Mouse (Mus musculus) forebrain, embryonic 11.5 days (tissue): Measurements from ENCODE around the gene Tnks2. TPM values are rescaled to one million over a fixed set of nuclear protein-coding genes. Genes with fewer than 3 reads are reported as not detected.
A peak's percentile ranks its signal among the peaks of the same experiment; 100 is the strongest.

Experiments
- ATAC-seq: fragments of 200-750 bp; cut with Nextera tagmentation; replicated peaks from 2 replicates; pipeline ENCODE4 v1.8.0; 2017; ENCODE audit warnings: moderate TSS enrichment; ENCODE audit not compliant: low FRiP score
- DNase-seq: peaks from one replicate; pipeline ENCODE4 v3.0.0-alpha.2; 2017; ENCODE audit warnings: low spot score
- H3K27ac ChIP-seq: fragments of 300-500 bp; sonication (generic); 2 replicates; pipeline ENCODE4 v1.5.1; 2014; ENCODE audit warnings: low read depth, low read length
- H3K27me3 ChIP-seq: fragments of 300-500 bp; sonication (generic); 2 replicates; pipeline ENCODE4 v1.6.1; 2014; ENCODE audit warnings: mild to moderate bottlenecking, low read length, mixed read lengths; ENCODE audit not compliant: control insufficient read depth, insufficient read depth
- H3K36me3 ChIP-seq: fragments of 300-500 bp; sonication (generic); 2 replicates; pipeline ENCODE4 v1.6.1; 2014; ENCODE audit warnings: mild to moderate bottlenecking, low read length, moderate library complexity, mixed read lengths; ENCODE audit not compliant: control insufficient read depth, insufficient read depth
- H3K4me1 ChIP-seq: fragments of 300-500 bp; sonication (generic); replicated peaks from 2 replicates; pipeline ENCODE4 v1.6.1; 2014; ENCODE audit warnings: low read length, mixed read lengths; ENCODE audit not compliant: control insufficient read depth, insufficient read depth
- H3K4me2 ChIP-seq: fragments of 300-500 bp; sonication (generic); 2 replicates; pipeline ENCODE4 v1.6.1; 2014; ENCODE audit warnings: low read depth, mild to moderate bottlenecking, low read length, moderate library complexity, mixed read lengths; ENCODE audit not compliant: severe bottlenecking
- H3K4me3 ChIP-seq: fragments of 300-500 bp; sonication (generic); 2 replicates; pipeline ENCODE4 v1.5.1; 2014; ENCODE audit warnings: low read depth, low read length
- H3K9ac ChIP-seq: fragments of 300-500 bp; sonication (generic); 2 replicates; pipeline ENCODE4 v1.6.1; 2014; ENCODE audit warnings: low read length
- H3K9me3 ChIP-seq: fragments of 300-500 bp; sonication (generic); 2 replicates; pipeline ENCODE4 v1.6.1; 2016; ENCODE audit warnings: low read length, mixed read lengths; ENCODE audit not compliant: control insufficient read depth
- WGBS: fragments of 180-500 bp; shearing (Covaris S2); extraction: QIAGEN DNeasy Blood & Tissue Kit; methylation state at CpG from one replicate; pipeline ENCODE4 v1.1.7; 2014; 5-methylcytosine and 5-hydroxymethylcytosine counted together
- polyA plus RNA-seq: library from polyadenylated mRNA; unstranded; fragments of >200 nt; fragmentation: Nextera tagmentation; extraction: Ambion mirVana; gene quantifications from 2 replicates; pipeline ENCODE4 v1.2.1, GENCODE M21; 2014

Gene Tnks2
- polyA plus RNA-seq, 1 experiment from 2014 or later, result 68.3 TPM

DNA sequence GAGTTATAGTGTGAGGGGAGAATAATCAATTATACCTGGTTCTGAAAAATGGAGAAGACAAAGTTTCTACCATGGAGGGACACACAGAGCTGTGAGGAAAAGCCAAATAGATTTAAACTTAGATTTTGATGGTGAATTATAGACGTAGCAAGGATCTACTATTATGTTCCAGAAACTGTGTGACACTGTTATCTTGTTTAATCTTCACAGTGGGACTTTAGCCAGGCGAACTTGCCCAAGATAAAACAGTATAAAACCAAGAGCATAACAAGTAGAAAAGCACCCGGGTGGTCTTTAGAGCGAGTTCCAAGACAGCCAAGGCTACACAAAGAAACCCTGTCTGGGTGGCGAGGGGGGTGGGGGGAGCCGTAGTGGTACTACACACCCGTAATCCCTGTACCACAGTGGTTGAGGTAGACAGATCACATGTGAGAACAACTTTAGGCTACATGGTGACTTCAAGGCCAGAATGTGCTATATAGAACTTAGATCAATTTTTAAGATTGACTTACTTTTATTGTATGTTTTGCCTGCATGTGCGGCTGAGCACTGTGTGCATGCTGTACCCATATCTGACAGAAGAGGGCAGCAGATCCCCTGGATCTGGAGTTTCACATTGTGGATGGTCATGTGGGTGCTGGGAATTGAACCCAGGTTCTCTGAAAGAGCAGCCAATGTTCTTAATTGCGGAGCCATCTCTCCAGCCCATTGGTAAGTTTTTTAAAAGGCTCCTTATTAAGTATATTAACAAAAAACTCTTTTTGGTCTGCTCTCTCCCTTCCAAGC is 32.0 kb upstream of the Tnks2 start:
- DNase-seq (no peak), ATAC-seq (no peak)
- Histone ChIP-seq H3K27ac (no peak overlapping the region), H3K4me1 (no peaks in the 10 kb centered on the region), H3K4me3 (no peak overlapping the region), H3K9me3 (no peaks in the 10 kb centered on the region; the same call in 1 of the 2 replicates), H3K36me3 (no peaks in the 10 kb centered on the region), H3K9ac (no peak overlapping the region), H3K4me2 (no peak overlapping the region), H3K27me3 (no peaks in the 10 kb centered on the region)
- WGBS, result 73% methylated on average over 9 of the region's 9 CpGs

DNA sequence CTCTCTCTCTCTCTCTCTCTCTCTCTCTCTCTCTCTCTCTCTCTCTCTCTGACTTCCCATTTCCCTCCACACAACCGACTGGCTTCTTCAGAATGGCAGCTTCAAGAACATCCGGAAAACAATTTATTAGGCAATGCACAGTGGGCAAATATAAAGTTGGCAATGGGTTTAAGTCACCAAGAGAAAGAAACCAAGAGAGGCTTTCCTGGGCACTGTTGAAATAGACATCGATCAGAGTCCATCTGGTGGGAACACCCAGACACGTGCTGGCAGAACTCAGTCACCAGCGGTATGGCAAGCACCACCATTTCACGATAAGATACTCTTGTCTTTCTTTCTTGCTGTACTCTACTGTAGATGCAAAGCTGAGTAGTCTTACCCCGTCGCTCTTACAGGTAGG is 30.6 kb upstream of the Tnks2 start:
- WGBS, result 97% methylated on average over 8 of the region's 8 CpGs
- H3K36me3 ChIP-seq, result no peaks in the 10 kb centered on the region
- H3K4me2 ChIP-seq, result no peak overlapping the region
- no peaks in the 10 kb centered on the region for H3K4me1 ChIP-seq
- DNase-seq (no peak), ATAC-seq (no peak)
- H3K27ac ChIP-seq, result no peak overlapping the region
- no peak overlapping the region for H3K9ac ChIP-seq
- H3K9me3 ChIP-seq, result no peaks in the 10 kb centered on the region; the same call in 1 of the 2 replicates
- H3K4me3 ChIP-seq, result no peak overlapping the region
- H3K27me3 ChIP-seq, result no peaks in the 10 kb centered on the region

DNA sequence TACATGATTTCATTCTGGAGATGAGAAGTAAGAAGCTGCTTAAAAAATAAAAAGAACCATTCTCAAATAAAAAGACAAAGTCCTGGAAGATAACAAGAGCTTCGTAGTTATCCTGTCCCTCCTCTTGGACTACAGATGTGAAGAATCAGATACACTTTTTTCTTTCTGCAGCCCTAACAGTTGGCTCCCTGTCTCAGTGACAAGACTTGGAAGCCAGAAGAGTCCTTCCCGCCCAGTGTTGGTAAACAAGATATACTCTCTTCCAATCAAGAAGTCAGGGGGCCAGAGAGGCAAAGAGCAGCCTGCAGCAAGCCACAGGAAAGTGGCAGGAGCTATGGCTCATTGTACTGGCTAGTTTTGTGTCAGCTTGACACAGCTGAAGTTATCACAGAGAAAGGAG is 27.2 kb upstream of the Tnks2 start:
- Histone ChIP-seq H3K9ac (no peak overlapping the region), H3K27ac (no peak overlapping the region), H3K4me2 (no peak overlapping the region), H3K4me1 (no peaks in the 10 kb centered on the region), H3K4me3 (no peak overlapping the region), H3K27me3 (no peaks in the 10 kb centered on the region), H3K9me3 (no peaks in the 10 kb centered on the region; the same call in 1 of the 2 replicates), H3K36me3 (no peaks in the 10 kb centered on the region)
- 81% methylated on average over 2 of the region's 2 CpGs for WGBS
- DNase-seq (no peak), ATAC-seq (no peak)

DNA sequence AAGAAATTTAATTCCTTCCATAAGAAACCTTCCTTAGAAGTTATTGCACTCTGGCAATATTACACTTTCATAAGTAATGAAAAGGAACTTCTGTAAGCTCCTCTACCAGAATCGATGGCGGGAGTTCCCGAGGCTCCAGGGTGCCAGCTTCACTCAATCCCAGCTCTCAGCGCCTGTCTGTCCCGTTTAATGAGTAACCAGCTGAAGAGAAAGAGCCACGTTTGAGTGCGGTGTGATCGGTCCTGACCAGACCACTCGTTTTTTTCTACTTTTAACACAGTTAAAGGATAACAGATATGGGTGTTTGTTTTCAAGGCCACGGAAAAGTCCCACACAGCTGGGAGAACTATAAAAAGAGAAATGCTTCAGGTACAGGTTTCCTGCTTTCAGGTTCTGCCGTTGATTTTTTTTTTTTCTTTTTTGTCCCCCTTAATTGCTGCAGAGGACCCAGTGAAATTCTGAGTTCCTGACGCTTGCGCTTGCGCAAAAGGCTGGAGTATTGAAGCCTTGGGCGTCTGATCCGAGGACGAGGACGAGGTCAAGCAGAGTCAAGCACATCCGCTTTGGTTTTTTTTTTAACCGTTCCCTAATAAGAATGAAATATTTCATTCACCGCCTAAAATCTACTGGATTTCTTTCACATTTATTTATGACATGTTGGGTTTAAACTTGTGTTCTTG is 25.5 kb upstream of the Tnks2 start:
- H3K36me3 ChIP-seq, result no peaks in the 10 kb centered on the region
- no peak overlapping the region for H3K9ac ChIP-seq
- H3K9me3 ChIP-seq, result no peaks in the 10 kb centered on the region
- H3K27ac ChIP-seq, result no peak overlapping the region
- ATAC-seq, result no peak
- 69% methylated on average over 21 of the region's 21 CpGs for WGBS
- DNase-seq, result no peak
- no peaks in the 10 kb centered on the region for H3K27me3 ChIP-seq
- no peak overlapping the region for H3K4me2 ChIP-seq
- no peak overlapping the region for H3K4me3 ChIP-seq
- H3K4me1 ChIP-seq, result no peaks in the 10 kb centered on the region

DNA sequence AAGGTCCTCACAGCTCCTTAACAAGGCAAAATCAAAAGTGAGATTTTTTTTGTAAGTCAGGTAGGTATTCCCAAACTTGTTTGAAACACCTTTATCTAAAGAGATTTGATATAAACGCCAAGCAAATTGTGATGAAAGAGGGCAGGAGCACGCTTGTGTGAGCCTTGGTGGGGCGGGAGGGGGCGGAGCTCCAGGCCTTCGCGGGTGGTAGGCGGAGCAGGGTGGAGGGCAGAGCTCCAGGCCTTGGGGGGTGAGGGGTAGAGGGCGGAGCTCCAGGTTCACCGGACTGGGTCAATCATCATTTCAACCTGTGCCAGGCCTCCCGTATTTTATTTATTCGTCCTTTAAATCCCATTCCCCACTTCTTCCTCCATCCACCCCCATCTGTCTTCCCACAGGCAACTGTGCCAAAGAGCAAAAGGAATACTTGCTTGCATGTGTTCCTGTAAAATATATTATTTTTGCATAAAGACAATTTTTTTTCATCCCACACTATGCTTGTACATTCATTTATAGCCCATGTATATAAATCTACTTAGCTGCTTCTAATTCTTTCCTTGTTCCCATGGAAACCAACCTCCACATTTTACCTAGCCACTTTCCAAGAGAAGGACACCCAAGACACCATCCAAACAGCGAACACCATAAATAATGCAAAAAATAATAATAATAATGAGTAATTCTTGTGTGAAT is 24.4 kb upstream of the Tnks2 start:
- Histone ChIP-seq H3K9me3 (no peaks in the 10 kb centered on the region), H3K27ac (no peak overlapping the region), H3K4me3 (no peak overlapping the region), H3K27me3 (no peaks in the 10 kb centered on the region), H3K4me1 (no peaks in the 10 kb centered on the region), H3K4me2 (no peak overlapping the region), H3K36me3 (no peaks in the 10 kb centered on the region), H3K9ac (no peak overlapping the region)
- DNase-seq (no peak), ATAC-seq (no peak)
- WGBS, result 32% methylated on average over 12 of the region's 12 CpGs

DNA sequence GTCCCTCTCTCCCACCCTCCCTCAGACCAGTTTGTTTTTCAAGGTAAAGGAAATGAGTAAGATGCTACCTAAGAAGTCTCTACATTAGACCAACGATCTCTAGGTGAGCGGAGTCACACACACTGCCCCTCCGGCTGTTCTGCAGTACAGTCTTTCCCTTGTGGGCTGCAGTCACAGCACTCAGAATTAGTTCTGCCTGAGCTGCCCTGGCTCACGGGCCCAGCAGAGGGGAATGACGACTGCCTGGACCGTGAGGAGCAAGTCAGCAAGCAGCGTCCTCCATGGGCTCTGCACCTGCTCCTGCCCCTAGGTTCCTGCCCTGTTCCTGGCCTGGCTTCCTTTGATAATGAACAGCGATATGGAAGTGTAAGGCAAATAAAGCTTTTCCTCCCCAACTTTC is 22.0 kb upstream of the Tnks2 start:
- no peak for ATAC-seq
- Histone ChIP-seq H3K9ac (no peak overlapping the region), H3K9me3 (no peaks in the 10 kb centered on the region), H3K27me3 (0 out of 2 replicates have a peak, but pooled peaks cover 1% of the 10 kb centered on the region), H3K4me1 (no peaks in the 10 kb centered on the region), H3K4me3 (no peak overlapping the region), H3K36me3 (no peaks in the 10 kb centered on the region), H3K27ac (no peak overlapping the region), H3K4me2 (no peak overlapping the region)
- DNase-seq, result no peak
- 47% methylated on average over 8 of the region's 8 CpGs for WGBS

GRCm38 (mm10) chr19:36815396-36816271 is 18.4 kb upstream of the Tnks2 start:
- Histone ChIP-seq H3K4me1 (no peaks in the 10 kb centered on the region), H3K36me3 (no peaks in the 10 kb centered on the region), H3K27ac (no peak overlapping the region), H3K9ac (peak overlapping the region; percentile 16; the same call in 1 of the 2 replicates), H3K9me3 (no peaks in the 10 kb centered on the region), H3K4me2 (peak overlapping the region; percentile 37; the same call in 1 of the 2 replicates), H3K27me3 (peaks cover 3% of the 10 kb centered on the region; the same call in 1 of the 2 replicates), H3K4me3 (0 out of 2 replicates have a peak overlapping the region, but pooled peaks have one; percentile 14)
- DNase-seq (no peak), ATAC-seq (peak; percentile 60)
- 22% methylated on average over 32 of the region's 32 CpGs for WGBS
